Mouse (Mus musculus): ENCODE measurements around the gene Inhbc.
"Not testable (repeated sequence)": the region's sequence is repeated elsewhere in the genome, so short reads cannot be mapped to it uniquely, and the experiment has no call there.

Gene Inhbc

DNA sequence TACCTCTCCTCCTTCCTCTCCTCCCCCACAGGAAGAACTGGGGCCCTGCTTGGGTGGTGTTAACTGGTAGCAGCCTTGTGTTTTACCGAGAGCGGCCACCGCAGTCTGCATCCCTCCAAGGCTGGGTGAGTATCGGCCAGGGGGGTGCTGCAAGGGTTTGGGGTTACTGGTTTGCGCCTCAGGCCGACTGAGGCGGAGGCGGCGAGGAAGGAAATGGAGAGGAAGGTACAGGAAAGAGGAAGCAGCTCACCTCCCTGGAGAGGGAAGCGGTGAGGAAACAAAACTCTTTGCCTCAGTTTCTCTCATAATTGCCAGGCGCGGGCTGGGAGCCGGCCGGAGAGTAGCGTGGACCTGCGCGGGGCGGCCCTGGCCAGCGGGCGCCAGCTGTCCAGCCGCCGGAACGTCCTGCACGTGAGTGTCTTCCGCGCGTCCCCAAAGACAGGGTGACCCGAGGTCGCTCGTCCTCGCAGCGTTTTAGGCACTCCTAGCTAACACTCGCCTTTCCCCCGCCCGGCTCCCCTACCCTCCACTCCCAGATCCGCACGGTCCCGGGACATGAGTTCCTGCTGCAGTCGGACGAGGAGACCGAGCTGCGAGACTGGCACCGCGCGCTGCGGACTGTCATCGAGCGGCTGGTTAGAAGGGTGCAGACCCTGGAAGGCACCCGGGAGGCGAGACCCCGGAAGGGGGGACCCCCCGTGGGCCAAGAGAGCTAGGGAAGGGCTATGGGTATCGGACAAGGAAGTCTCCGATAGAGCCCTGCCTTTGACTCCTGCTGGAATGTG, 44.0 kb downstream of the Inhbc start:
- DNase-seq (ENCODE audit: low spot score) = no peak

DNA sequence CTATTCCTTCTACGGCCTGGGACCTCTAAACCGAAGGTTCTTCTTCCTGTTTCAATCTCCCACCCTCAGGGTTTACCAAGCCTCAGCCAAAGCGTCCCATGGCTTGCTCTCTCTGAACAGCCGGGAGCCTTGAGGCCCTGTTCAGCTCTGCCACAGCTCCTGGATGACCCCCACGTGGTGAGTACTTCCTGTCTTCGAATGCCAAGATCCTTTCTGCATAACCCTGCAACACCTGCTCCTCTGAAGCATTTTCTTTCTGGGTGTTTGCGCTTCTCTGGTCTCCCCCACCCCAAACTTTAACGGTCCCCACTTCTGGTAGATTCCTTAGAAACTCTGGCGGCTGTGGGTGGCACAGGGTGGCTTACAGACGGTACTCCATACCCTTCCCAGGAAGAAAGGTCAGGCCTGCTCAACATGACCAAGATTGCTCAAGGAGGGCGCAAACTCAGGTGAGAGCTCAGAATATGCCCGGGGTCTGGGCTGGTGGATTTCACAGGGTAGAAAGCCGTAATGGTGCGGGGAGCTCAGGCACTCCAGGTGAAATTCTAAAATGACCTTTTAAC, 44.7 kb downstream of the Inhbc start:
- DNase-seq (ENCODE audit: low spot score) = no peak

DNA sequence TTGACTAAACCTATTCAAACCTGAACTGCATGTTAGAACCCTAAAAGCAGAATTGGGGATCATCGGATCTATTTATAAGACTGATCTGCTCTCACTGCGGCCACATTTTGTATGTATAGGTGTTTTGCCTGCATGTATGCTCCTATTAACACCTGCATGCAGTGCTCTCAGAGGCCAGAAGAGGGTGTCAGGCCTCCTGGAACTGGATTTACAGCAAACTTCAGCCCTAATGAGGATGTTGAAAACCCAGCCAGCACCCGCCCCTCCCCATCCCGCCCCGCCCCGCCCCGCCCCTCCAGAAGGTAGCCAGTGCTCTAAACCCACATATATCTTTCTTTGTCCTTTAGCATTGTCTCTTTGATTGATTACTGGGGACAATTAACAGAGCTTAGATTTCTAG, 45.7 kb downstream of the Inhbc start:
- DNase-seq (ENCODE audit: low spot score) = no peak

DNA sequence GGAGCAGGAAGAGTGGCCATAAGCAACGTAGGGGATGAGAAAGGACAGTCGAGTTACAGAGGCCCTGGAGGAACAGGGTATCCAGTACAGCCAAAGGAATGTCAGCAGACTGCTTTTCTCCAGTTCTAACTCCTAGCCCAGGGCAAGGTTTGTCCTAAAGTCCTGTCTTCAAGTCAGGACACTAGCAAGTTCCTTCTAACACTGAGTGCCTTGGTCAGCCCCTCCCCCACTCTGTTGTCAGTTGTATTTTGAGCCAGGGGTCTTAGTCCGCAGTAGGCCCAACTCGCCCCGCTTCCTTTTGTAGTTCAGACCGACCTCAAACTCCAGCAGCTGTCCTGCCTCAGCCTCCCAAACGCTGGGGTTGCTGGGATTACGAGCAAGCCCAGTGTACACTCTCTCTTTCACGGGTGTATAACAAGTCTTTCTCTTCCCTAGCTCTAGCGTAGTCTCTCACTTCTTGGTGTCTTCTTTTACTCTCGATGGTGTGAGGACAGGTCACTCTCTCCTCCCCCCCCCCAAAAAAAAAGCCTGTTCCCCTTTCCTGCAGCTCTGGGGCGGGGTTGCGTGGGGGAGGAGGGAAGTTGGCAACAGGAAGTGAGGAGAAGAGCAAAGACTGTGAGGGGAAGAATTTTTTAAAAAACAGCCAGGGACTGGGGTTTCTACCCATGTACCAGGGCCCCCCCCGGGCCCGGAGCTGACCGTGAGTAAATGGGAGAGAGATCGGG, 46.9 kb downstream of the Inhbc start:
- no peak for DNase-seq (ENCODE audit: low spot score)

DNA sequence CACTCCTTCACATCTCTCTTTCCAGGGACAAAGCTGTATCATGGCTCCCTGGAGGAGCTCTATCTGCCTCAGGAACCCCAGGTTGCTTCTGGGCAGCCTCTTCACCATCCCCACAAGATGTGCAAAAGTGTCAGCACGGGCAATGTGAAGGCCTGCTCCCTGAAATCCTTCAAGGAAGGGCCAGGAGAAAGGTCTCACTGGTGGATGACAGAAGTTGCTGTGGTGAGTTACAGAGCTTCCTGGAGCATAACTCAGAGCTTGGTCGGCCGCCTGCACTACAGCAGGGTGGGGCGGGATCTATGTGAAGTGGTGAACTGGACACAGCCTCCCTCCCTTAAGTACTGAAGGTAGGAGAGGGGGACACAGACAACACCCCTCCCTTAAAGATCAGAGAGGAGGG, 47.6 kb downstream of the Inhbc start:
- DNase-seq (ENCODE audit: low spot score) = no peak

DNA sequence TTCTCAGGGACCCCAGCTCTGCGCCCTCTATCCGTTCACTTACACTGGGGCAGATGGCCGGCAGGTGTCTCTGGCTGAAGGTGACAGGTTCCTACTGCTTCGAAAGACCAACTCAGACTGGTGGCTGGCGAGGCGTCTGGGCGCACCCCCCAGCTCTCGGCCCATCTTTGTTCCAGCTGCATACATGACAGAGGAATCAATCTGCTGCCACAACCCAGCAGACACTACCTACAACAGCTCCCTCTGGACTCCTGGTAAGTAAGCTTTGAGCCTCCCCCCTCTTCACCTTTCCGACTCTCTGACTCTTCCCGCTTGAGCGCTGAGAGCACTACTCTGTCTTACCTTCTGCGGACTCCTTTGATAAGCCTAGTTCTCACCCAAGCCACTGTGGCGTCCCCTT, 48.1 kb downstream of the Inhbc start:
- DNase-seq (ENCODE audit: low spot score) = no peak

DNA sequence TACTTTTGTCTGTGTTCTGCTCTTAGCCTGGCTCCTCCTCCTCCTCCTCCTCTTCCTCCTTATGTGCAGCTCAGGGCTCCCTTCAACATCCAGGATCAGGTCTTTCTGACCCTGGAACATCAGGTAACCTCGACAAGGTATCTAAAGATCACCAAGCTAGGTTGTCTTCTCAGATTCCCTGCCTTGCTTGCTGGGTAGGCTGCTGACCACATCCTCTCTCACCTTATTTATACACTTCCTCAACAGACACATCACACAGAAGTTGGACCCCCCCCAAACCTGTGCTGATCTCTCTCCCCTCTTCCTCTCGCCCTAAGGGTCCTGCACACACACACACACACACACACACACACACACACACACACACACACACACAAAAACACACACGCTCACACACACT, 48.6 kb downstream of the Inhbc start, which contains the start of gene Arhgap9:
Gene Arhgap9 (plus strand): TSS at position 344 of the 400 bp plus-strand sequence.
- no peak for DNase-seq (ENCODE audit: low spot score)

DNA sequence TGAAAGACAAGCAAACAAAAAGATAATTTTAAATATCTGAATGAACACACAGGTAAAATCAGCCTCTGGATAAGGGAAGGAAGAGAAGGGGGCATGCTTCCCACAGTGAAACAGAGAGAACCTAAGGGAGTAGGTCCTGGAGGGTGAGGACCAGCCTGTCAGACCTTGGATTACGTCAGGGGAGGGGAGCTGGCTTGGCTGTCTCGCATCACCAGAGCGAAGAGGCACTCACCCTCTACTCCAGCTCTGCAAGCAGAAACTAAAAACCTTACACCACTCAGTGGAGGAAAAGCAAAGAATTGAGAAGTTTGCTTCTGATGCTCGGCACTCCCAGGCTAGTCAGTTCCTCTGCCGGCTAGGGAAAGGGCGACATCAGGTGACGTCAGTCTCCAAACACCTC, 50.3 kb downstream of the Inhbc start:
- DNase-seq (ENCODE audit: low spot score) = no peak

DNA sequence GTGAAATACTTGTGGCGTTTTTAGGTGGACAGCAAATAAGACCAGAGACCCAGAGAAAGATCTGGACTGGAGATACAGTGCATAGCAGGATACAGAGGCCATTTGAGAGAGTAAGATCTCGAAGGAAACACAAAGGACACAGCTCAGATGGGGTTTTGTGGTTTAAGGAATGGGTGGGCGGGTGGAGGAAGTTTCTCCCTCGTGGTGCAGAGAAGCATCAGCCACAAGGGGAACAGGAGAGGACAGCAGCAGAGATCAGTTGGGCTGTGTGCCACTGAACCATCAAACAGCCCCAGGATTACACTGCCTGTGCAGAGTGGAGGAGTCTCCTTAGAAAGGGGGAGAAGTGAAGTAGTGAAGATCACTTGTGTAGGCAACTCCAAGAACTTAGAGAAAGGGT, 52.2 kb downstream of the Inhbc start:
- DNase-seq (ENCODE audit: low spot score) = no peak

DNA sequence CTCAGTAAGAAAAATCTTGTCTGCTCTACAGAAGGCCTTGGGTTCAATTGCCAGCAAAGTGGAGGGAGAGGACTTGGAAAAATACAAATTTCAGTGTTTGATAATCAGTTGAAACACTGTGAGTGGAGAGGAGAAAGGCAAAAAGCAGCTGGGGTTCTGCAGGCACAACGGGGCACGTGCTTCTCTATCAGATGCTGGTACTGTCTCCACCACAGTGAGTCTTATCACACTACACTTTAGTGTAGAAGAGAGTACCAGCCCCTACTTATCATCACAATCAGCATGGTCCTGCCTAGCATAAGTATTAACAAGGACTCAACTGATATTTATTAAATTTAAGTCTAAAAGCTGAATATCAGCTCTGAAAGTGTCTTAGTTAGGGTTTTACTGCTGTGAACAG, 53.0 kb downstream of the Inhbc start:
- DNase-seq (ENCODE audit: low spot score) = no peak

DNA sequence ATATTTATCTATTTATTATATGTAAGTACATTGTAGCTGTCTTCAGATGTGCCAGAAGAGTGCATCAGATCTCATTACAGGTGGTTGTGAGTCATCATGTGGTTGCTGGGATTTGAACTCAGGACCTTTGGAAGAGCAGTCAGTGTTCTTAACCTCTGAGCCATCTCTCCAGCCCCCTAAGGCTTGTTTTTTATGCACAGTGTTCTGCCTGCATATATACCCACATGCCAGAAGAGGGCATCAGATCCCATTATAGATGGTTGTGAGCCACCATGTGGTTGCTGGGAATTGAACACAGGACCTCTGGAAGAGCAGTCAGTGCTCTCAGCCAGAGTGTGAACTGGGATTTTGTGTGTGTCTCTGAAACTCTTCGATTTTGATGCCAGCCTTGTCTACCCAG, 55.3 kb downstream of the Inhbc start:
- DNase-seq (ENCODE audit: low spot score) = not testable (repeated sequence)

DNA sequence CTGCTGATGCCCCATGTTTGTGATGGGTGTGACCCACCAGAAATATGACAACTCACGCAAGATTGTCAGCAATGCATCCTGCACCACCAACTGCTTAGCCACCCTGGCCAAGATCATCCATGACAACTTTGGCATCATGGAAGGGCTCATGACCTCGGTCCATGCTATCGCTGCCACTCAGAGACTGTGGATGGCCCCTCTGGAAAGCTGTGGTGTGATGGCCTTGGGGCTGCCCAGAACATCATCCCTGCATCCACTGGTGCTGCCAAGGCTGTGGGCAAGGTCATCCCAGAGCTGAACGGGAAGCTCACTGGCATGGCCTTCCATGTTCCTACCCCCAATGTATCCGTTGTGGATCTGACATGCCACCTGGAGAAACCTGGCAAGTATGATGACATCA, 56.7 kb downstream of the Inhbc start:
- not testable (repeated sequence) for DNase-seq (ENCODE audit: low spot score)

DNA sequence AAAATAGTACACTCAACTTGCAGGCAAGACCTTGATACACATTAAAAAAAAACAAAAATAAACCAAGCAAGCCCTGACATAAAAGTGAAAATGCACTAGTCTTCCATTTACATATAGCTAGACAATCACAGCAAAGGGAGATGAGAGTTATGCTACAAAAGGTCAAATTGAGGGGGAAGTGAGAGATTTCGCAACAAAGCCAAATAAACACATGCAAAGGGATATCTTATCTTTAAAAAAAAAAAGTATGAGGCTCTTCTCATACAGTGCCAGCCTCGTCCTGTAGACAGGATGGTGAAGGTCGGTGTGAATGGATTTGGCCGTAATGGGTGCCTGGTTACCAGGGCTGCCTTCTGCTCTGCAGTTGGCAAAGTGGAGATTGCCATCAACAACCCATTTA, 57.4 kb downstream of the Inhbc start:
- no peak for DNase-seq (ENCODE audit: low spot score)

DNA sequence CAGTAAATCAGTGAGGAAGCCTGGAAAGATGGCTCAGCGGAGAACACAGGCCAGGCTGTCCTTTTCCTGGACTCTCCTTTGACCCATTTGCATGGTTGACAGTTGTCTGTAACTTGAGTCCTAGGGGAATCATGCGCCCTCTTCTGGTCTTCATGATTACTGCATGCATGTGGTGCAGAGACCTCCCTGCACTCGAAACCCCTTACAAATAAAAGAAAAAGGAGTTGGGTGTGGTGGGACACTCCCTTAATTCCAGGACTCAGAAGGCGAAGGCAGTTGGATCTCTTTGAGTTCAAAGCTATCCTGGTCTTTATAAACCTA, 57.9 kb downstream of the Inhbc start:
- DNase-seq (ENCODE audit: low spot score) = peak; percentile 82

DNA sequence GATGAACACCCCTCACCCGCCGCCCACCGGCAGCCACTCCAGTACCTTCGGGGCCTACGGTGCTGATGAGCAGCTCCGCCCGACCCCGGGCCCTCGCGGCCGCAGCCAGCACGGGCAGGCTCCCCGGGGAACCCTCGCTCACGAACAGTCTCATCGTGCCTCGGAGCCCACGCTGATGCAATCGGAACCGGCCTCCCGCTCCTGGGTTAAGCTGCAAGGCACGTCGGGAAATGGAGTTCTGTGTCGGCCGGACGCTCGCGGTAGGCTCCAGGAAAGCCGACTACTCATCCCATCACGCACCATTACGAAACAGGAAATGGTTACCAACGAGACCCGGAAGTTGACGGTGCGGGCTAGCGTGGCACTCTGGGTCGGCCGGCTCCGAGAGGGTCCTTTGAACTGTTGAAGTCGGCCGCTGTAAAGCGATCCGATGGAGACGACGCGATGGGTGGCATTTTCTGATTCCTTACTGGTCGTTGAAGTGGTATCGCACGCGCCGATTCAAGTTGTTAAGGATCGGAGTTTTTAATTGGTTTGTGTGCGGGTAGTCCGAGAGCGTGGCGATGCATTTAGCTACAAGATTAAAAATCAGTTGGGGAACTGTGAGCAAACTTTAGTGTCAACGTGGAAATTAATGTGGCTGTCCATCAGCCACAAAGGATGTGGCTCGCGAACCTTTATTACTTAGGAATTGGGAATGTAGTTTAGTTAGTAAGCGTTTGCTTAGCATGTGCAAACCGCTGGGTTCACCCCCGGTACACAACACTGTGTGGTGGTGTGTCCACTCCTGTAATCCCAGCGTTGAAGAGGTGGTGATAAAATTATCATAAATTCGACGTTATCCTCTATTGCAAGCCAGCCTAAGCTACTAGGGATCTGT, 58.5 kb downstream of the Inhbc start, which contains the start of gene Mars:
Gene Mars (minus strand): TSS at position 311 of the 880 bp plus-strand sequence.
- peak; percentile 91 for DNase-seq (ENCODE audit: low spot score)

DNA sequence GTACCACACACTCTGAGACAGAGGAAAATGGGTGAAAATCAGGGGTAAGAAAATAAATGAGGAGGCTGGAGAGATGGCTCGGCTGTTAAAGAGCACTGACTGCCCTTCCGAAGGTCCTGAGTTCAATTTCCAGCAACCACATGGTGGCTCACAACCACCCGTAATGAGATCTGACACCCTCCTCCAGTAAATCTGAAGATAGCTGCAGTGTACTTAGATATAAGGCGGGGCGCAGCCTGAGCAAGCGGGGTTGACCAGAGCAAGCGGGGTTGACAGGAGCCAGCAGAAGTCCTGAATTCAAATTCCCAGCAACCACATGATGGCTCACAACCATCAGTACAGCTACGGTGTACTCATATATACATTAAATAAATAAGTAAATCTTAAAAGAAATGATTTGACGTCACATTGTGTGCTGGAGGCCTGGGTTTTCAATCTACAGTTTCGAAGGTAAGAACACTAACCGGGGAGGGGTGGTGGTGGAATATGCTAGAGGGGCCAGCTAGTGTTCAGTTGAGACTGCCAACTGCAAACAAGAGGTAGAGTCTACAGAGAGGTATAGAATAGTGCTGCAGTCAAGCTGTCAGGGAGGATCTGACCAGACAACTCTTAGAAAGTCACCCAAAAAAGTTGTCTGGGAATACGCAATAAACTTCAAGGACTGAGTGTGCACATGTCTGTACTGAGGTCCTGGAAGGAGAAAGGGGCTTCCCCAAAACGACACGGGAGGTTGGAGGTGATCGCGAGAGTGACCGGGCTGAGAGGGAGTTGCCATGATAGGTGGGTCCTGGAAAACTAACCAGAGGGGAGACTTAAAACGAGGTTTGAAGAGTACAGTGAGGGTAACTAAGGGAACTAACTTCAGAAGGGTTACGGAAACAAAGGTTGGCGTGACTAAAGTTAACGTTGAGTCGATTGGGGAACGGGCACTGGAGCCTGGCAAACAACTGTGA, 59.4 kb downstream of the Inhbc start:
- DNase-seq (ENCODE audit: low spot score) = no peak

DNA sequence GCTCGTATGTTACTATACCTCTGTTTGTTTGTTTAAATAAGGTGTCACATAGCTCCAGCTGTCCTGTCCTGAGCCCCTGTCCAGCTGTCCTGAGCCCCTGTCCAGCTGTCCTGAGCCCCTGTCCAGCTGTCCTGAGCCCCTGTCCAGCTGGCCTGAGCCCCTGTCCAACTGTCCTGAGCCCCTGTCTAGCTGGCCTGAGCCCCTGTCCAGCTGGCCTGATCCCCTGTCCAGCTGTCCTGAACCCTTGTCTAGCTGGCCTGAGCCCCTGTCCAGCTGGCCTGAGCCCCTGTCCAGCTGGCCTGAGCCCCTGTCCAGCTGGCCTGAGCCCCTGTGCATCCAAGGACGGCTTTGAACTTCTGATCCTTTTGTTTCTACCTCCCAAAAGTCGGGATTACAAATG, 61.1 kb downstream of the Inhbc start:
- DNase-seq (ENCODE audit: low spot score) = not testable (repeated sequence)
